Mouse (Mus musculus) myocyte (in vitro differentiated cells): ENCODE measurements around the gene Dus3l.

ENCODE experiments used
- E2F4 ChIP-seq: IDR thresholded peaks from one replicate; pipeline ENCODE4 v1.6.1; 2011; ENCODE audit warnings: mild to moderate bottlenecking, control low read depth, moderate library complexity; ENCODE audit not compliant: insufficient read depth
- MAX ChIP-seq: IDR thresholded peaks from one replicate; pipeline ENCODE4 v1.6.1; 2011; ENCODE audit warnings: low read depth, mild to moderate bottlenecking, control low read depth
- MYOD1 ChIP-seq, 3 experiments: IDR thresholded peaks; one replicate each; pipeline ENCODE4 v1.6.1; 2011; ENCODE audit warnings: control low read depth in 2 of 3, low read depth in 2 of 3, mild to moderate bottlenecking in 2 of 3, moderate library complexity in 1 of 3; ENCODE audit not compliant: insufficient read length in 2 of 3, control insufficient read depth in 1 of 3
- MYOG ChIP-seq, 3 experiments: IDR thresholded peaks; one replicate each; pipeline ENCODE4 v1.6.1; 2011; ENCODE audit warnings: control low read depth in 2 of 3, low read depth in 2 of 3, mild to moderate bottlenecking in 2 of 3; ENCODE audit not compliant: insufficient read length in 2 of 3, control insufficient read depth in 1 of 3, insufficient read depth in 1 of 3
- POLR2A ChIP-seq: IDR thresholded peaks from one replicate; pipeline ENCODE4 v1.6.1; 2011; ENCODE audit warnings: low read depth, mild to moderate bottlenecking, control low read depth, moderate library complexity; ENCODE audit not compliant: insufficient read length
- POLR2AphosphoS2 ChIP-seq: IDR thresholded peaks from one replicate; pipeline ENCODE4 v1.6.1; 2011; ENCODE audit warnings: low read depth, control low read depth; ENCODE audit not compliant: insufficient read length
- REST ChIP-seq: IDR thresholded peaks from one replicate; pipeline ENCODE4 v1.6.1; 2011; ENCODE audit warnings: mild to moderate bottlenecking, control low read depth, moderate library complexity; ENCODE audit not compliant: insufficient read depth, insufficient read length
- TCF12 ChIP-seq: IDR thresholded peaks from one replicate; pipeline ENCODE4 v1.6.1; 2011; ENCODE audit warnings: mild to moderate bottlenecking, control low read depth; ENCODE audit not compliant: poor library complexity, insufficient read depth, severe bottlenecking
- USF1 ChIP-seq: IDR thresholded peaks from one replicate; pipeline ENCODE4 v1.6.1; 2011; ENCODE audit warnings: low read depth, mild to moderate bottlenecking, control low read depth, moderate library complexity

GRCm38 (mm10) chr17:56818067-56818636 lies 53.6 kb downstream of the Dus3l start:
- TF ChIP-seq POLR2A (no peak), E2F4 (no peak), USF1 (no peak), TCF12 (no peak), POLR2AphosphoS2 (no peak), MYOD1 (IDR thresholded peaks at IDR 0.05; ENCODE audit: control insufficient read depth in 1 of 3, insufficient read length in 2 of 3, low read depth in 2 of 3) (no peak), MAX (no peak), MYOG (IDR thresholded peaks at IDR 0.05; ENCODE audit: control insufficient read depth in 1 of 3, insufficient read depth in 1 of 3, insufficient read length in 2 of 3, low read depth in 2 of 3) (no peak), REST (no peak)
